Mouse (Mus musculus) layer of hippocampus, adult 8-10 months (tissue): ENCODE results near the gene Ppp4r3b. TPM values are rescaled to one million over a fixed set of nuclear protein-coding genes. Genes with fewer than 3 reads are reported as not detected.

Experiments
- DNase-seq, 2 experiments: peaks; one replicate each; pipeline ENCODE4 v3.0.0; 2022; ENCODE audit warnings: low spot score in 2 of 2
- total RNA-seq, 4 experiments: library from RNA; stranded (reverse); gene quantifications; 2 replicates each; pipeline ENCODE4 v1.2.4; 2022

Ppp4r3b gene
- total RNA-seq, result 10 to 100 TPM; 51.9 to 63.9 (median 56.3) TPM

GRCm38 (mm10) chr11:29172563-29173124 lies at the start of gene Ppp4r3b:
Ppp4r3b (plus strand) TSS chr11:29172890.
- DNase-seq, result peak; percentile 98

DNA sequence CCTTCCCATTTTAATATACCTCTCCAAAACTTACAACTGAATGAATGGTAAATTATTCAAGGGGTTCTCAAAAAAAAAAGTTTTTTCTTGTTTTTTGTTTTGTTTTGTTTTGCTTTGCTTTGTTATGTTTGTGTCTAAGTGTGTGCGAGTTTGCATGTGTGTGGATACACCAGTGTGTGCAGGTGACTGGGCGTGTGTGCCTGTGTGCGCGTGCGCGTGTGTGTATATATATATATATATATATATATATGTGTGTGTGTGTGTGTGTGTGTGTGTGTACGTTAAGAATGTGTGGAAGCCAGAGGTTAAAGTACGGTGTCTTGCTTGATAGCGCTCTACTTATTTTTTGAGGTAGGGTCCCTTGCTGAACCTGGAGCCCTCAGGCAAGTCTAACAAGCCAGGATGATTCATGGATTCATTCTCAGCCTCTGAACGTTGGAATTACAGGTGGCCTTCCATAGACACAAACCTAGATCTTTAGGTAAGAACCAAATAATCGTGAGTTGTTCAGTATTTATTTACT lies 42.8 kb upstream of the Ppp4r3b start:
- DNase-seq, result no peak

DNA sequence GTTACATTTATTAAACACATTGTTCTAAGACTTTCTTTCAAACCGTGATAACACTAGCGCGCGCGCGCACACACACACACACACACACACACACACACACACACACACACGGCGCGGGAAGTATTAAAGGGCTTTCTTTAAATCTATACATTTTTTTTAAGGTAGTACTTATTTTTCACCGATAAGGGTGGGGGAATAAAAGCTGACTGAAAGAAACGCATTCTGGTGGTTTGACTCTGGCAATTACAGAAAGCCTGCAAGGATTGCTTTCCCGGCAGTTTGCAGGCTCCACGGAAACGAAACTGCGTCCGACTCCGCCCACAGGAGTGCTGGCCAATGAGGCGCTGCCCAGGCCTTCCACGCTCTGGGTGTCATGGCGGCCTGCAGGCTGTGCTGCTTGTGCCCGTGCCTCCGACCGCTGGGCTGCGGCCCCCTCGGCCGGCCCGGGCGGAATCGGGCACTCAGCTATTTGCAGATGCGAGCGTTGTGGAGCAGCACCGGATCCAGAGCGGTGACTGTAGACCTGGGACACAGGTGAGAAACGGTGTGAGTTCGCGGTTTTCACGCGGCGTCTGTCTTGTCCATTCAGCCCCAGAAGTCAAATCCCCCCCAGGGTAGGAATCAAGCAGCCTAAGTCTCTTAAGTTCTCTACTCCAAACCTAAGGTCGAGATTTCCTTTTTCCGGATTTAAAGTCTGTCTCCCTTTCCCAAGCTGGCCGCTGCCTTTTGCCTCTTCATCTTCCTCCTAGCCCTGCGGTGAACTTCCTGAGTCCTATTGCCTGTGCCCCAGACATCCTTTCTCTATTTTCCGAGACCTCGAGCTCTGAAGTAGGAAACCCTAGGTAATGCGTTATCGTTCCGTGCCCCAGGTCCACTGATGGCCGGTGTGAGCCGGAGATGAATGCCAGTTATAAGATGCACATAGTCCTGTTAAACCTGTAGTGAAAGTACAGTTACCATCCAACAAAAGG lies 42.0 kb upstream of the Ppp4r3b start, which contains the start of gene Pnpt1:
TSS of gene Pnpt1 (plus strand) at position 360 of the 971 bp plus-strand sequence.
- peak; percentile 85 to 90 for DNase-seq

DNA sequence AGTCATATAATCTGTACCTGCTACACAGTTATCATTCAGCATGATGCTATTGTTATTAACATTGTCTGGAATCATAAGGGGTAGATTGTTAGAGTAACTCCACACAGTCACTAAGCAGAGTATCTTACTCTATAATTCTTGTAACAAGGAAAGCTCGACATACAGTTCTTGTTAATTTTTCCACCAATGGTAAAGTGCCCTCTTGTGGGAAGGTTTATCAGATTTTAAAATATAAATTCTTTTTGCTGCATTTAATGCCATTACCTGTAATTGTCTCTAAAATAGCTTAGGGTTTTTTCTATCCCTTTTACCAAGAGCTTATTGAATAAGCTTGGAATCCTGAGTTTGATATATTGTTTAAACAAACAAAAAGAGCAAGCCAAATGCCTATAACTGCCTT lies 32.0 kb upstream of the Ppp4r3b start:
- no peak for DNase-seq

DNA sequence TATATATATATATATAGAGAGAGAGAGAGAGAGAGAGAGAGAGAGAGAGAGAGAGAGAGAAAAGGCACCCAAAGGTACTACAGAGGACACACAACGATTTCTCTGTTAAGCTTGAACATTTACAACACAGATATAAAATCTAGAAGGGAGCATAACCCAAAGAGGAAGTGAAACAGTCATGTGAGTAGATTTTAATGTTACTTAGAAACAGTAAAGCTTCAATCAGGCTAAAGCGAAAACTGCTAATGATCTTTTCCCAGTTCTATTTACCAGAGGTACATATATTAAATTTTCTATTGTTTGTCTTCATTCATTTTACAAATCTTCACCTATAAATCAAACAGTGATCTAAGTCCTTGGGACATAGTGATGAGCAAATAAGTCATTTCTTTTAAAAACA lies 23.8 kb upstream of the Ppp4r3b start:
- no peak for DNase-seq

GRCm38 (mm10) chr11:29163569-29163968 lies 9.1 kb upstream of the Ppp4r3b start:
- no peak for DNase-seq

DNA sequence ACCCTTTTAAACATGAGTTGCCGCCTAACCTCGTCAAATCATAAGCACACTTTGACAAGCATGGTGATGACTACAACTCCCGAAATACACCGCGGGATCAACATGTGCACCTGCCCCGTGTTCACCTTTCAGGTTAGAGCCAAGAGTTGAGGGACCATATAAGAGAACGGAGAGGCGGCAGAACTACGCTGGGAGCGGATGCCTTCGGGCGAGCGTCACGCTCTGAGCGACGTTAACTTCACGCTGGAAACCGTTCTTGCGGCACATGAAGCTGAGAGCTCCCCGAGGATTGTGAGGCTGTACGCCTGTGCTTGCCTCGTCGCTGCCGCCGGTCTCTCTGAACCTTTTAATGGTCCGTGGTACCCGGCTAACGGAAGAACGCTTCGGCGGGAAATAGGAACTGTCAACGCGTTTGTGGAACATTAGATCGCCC lies 715 bp upstream of the Ppp4r3b start:
- peak; percentile 53 to 57 for DNase-seq

GRCm38 (mm10) chr11:29173125-29173631 lies 488 bp downstream of the Ppp4r3b start:
- peak; percentile 41 to 48 for DNase-seq

- DNase-seq, result no peak
Observed at GRCm38 (mm10) chr11:29173706-29174436, 1.2 kb downstream of the Ppp4r3b start.

- no peak for DNase-seq
Observed at GRCm38 (mm10) chr11:29179319-29179718, 6.6 kb downstream of the Ppp4r3b start.

DNA sequence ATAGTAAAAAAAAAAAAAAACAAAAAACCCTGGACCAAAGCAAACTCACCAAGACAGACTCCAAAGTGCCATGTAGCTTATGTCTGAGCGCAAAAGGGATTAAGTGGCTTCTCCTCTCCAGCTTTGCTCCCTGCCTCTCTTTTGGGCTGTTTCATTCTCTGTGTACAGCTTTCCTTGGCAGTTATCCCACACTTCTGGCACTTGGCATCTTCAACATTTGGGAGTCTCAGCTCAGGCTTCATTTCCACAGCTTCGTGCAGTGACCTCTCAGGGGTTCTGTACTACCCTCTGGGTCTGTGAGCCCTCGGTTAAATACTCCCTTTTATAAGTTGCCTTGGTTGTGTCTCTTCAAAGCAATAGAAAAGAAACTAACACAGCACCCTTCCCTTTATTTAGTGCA lies 8.0 kb downstream of the Ppp4r3b start:
- peak; percentile 35 to 36 for DNase-seq

GRCm38 (mm10) chr11:29181751-29182150 lies 9.1 kb downstream of the Ppp4r3b start:
- DNase-seq, result no peak

- no peak for DNase-seq
Observed at GRCm38 (mm10) chr11:29188981-29189380, 16.3 kb downstream of the Ppp4r3b start.

DNA sequence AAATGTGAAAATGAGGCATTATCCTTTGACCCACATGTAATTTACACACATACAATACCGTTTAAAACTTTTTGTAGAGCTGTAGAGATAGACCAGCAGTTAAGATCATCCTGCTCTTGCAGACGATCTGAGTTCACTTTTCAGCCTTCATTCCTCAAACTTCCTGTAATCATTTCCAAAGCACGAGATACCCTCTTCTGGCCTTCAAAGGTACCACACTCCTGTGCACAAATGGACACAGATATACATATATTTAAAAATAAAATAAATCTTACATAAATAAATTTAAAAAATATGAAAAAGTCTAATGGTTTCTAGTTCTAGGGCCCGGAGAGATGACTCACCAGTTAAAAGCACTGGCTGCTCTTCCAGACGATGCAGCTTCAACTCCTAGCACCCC lies 31.0 kb downstream of the Ppp4r3b start:
- DNase-seq, result no peak

DNA sequence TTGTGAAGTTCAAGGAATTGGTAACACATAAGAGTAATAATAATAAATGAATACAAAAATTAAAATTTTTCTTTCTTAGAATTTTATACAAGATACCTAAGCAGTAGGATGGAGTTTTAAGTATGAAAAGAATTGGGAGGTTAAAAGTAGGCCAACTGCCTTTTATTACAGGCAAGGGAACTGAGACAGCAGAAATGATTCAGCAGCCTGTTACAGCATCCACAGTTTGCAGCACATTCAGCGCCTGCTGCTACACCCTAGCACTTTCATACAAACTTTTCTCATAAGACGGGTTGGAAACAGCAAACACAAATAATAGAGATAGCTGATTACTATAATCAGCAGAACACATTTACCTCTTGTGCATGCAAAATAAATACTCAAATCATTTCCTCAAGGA lies 37.1 kb downstream of the Ppp4r3b start:
- DNase-seq, result no peak

- no peak for DNase-seq
Observed at GRCm38 (mm10) chr11:29216196-29216595, 43.5 kb downstream of the Ppp4r3b start.

DNA sequence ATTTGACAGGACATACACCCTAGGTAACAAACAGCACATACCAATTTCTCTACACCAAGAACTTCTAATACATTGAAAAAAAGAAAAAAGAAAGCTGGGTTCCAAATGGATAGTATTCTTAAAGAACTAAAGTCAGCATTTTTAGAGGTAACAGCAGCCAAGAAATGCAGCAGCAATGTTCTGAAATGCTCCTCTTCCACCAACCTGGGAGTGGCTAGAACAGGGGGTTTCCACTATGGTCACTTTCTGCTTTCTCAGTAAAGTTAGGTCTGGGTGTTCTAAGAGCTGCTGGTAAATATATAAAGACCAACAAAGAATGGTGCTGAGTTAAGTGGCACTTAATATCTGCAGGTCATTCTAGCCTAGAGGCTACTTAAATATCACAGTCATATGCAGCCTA lies 46.4 kb downstream of the Ppp4r3b start:
- DNase-seq, result no peak

- DNase-seq, result no peak
Observed at GRCm38 (mm10) chr11:29222310-29222709, 49.6 kb downstream of the Ppp4r3b start.

- no peak for DNase-seq
Observed at GRCm38 (mm10) chr11:29224754-29225153, 52.1 kb downstream of the Ppp4r3b start.

DNA sequence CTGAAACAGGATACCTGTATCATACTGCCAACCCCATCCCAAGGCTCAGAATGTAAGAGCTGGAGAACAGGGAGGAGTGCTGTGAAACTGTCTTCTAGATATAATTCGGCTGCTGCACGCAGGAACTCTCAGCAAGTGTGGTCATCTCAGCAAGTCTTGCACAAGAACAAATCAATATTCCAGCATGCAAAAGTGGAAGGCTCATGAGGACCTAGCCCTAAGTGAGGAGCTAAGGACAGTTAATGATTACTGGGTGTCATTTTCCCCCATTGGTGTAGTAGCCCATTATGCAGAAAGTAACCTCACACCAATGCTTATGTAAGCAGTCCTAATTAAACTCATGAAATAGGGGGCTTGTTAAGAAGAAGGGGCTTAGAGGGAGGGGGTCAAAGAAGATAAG lies 56.3 kb downstream of the Ppp4r3b start:
- no peak for DNase-seq

- DNase-seq, result no peak
Observed at GRCm38 (mm10) chr11:29233569-29233968, 60.9 kb downstream of the Ppp4r3b start.
